Mouse (Mus musculus) macrophage (primary cell): Measurements from ENCODE around the gene Il34. TPM values are rescaled to one million over a fixed set of nuclear protein-coding genes. Genes with fewer than 3 reads are reported as not detected.
"Not testable (repeated sequence)": the region's sequence is repeated elsewhere in the genome, so short reads cannot be mapped to it uniquely, and the experiment has no call there.

Experiments used
- H3K27ac ChIP-seq: fragments of 350-480 bp; formaldehyde crosslinking; 2 replicates; pipeline ENCODE4 v1.9.0; 2021
- H3K36me3 ChIP-seq: fragments of 350-480 bp; formaldehyde crosslinking; 2 replicates; pipeline ENCODE4 v1.9.0; 2021; ENCODE audit errors: inconsistent target
- H3K4me3 ChIP-seq: fragments of 350-480 bp; formaldehyde crosslinking; 2 replicates; pipeline ENCODE4 v1.9.0; 2021; ENCODE audit errors: inconsistent target
- H3K79me2 ChIP-seq: fragments of 350-480 bp; formaldehyde crosslinking; 2 replicates; pipeline ENCODE4 v1.9.0; 2021; ENCODE audit errors: inconsistent target
- WGBS: methylation state at CpG from one replicate; pipeline ENCODE4 v1.1.7; 2026; ENCODE audit warnings: inconsistent platforms; ENCODE audit not compliant: missing documents; 5-methylcytosine and 5-hydroxymethylcytosine counted together
- polyA plus RNA-seq: library from polyadenylated mRNA; stranded (reverse); fragments of 250-400 nt; gene quantifications from 3 replicates; pipeline ENCODE4 v1.2.4, GENCODE M21; 2018; ENCODE audit warnings: inconsistent platforms

Il34 gene
- polyA plus RNA-seq, 1 experiment from 2014 or later, result not detected

GRCm38 (mm10) chr8:110797086-110797485 lies 8.6 kb downstream of the Il34 start:
- WGBS, result 67% methylated on average over 8 of the region's 8 CpGs
- no peaks in the 10 kb centered on the region for H3K36me3 ChIP-seq
- H3K4me3 ChIP-seq, result no peak overlapping the region
- no peaks in the 10 kb centered on the region for H3K79me2 ChIP-seq
- no peak overlapping the region for H3K27ac ChIP-seq

DNA sequence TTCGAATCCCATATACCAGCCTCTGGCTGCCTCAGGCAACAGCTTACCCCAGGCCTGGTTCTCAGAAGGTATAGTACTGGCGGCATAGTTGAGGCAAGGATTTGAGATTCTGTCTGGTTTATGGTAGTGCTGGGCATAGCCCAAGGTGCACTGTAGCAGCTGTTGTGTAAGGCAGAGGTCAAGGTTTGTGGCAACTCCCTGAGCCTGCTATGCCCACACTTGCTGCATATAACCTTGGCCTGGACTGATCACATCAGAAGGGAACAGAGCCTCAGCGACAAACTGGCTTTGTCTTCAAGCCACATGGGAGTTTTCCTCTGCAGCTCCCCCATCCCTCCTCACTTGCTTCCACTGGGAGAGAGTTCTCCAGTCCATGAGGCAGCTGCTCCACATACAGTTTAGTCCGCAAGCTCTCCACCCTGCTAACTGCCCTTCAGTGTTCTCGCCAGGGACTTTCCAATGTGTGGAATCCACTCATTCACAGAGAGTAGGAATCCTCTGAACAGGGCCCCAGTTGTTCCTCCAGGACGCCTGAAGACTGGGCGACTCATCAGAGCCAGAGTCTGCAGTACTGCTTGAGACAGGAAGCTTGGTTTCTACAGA lies 11.3 kb downstream of the Il34 start:
- whole genome bisulfite sequencing, result 89% methylated on average over 7 of the region's 7 CpGs
- no peak overlapping the region for H3K27ac ChIP-seq
- no peaks in the 10 kb centered on the region for H3K79me2 ChIP-seq
- no peak overlapping the region for H3K4me3 ChIP-seq
- no peaks in the 10 kb centered on the region for H3K36me3 ChIP-seq

GRCm38 (mm10) chr8:110793936-110794335 lies 11.8 kb downstream of the Il34 start:
- Histone ChIP-seq H3K4me3 (no peak overlapping the region), H3K36me3 (no peaks in the 10 kb centered on the region), H3K27ac (no peak overlapping the region), H3K79me2 (no peaks in the 10 kb centered on the region)
- 92% methylated on average over 6 of the region's 9 CpGs for WGBS

DNA sequence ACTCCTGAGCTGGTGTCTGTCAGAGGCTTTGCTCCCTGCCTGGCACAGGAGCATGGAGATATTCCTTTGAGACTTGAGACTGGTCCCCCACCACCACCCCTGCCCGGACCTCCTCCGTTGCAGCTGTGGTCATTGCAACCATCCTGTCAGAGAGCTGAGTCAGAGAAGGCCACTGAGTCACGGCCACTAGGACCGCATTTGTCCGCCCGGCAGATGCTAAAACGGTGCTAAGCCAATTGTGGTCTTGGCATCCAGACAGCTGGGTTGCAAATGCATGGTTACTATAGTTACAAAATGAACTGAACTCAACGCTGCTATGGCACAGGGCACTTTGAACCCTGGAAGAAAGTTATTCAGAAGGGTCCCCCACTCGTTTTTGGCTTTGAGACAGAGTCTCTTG lies 12.2 kb downstream of the Il34 start:
- no peak overlapping the region for H3K4me3 ChIP-seq
- H3K79me2 ChIP-seq, result no peaks in the 10 kb centered on the region
- H3K27ac ChIP-seq, result no peak overlapping the region
- WGBS, result 85% methylated on average over 9 of the region's 9 CpGs
- no peaks in the 10 kb centered on the region for H3K36me3 ChIP-seq

- H3K79me2 ChIP-seq, result no peaks in the 10 kb centered on the region
- WGBS, result 80% methylated on average over 10 of the region's 11 CpGs
- H3K27ac ChIP-seq, result no peak overlapping the region
- H3K36me3 ChIP-seq, result no peaks in the 10 kb centered on the region
- H3K4me3 ChIP-seq, result no peak overlapping the region
Observed at GRCm38 (mm10) chr8:110792574-110793200, 13.0 kb downstream of the Il34 start.

DNA sequence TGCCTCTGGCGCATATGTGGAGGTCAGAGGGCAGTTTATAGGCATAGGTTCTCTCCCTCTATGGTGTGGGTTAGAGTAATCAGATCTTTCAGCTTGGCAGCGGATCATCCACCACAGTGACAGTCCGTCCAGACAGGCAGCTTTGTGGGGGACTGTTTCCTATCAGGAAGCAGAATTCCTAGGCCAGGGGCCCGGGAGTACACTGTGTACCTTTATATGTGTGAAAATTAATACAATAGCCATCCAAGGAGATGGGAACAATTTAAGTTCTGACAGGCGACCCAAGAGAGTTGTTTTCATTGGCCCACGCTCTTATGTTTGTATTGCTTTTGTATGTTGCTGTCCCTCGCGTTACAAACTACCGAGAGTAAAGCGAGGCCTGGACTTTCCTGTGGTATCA lies 14.6 kb downstream of the Il34 start:
- Histone ChIP-seq H3K36me3 (no peaks in the 10 kb centered on the region), H3K27ac (no peak overlapping the region), H3K4me3 (no peak overlapping the region), H3K79me2 (no peaks in the 10 kb centered on the region)
- WGBS, result 79% methylated on average over 10 of the region's 10 CpGs

DNA sequence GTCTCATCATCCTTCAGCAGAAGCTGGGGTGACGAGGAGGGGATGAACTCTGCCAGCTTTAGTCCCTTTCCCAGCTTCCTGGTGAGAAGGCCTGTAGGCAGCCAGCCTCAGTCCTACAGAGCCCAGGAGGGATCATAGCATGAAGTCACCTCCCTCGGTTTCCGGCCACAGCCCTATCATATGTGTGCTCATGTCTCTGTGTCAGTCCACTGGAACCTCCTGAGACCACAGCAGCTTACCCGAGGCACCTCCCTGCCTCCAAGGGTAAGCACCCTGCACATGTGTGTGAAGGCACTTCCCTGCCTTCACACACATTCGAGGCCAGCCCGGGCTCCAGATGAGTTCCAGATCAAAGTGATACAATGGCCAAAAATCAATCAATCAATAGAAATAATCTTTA lies 15.5 kb downstream of the Il34 start:
- no peak overlapping the region for H3K27ac ChIP-seq
- H3K79me2 ChIP-seq, result no peaks in the 10 kb centered on the region
- H3K4me3 ChIP-seq, result no peak overlapping the region
- H3K36me3 ChIP-seq, result no peaks in the 10 kb centered on the region
- 64% methylated on average over 6 of the region's 6 CpGs for WGBS

DNA sequence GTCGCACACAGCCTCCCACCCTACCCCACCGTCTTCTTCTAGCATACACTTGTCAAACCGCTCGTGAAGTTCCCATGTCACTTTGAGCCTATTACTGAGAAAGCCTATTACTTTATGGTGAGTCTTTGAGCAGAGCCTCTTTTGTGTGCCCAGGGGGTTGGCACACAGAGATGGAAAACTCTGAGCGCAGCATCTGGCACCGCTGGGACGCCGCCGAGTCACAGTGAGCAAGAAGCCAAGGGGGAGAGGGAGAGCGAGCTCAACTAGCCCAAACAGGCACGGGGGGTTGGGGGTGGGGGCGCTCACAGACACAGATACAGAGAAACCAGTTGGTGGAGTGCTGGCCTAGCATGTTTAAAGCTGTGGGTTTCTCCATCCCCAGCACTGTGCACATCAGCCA lies 16.2 kb downstream of the Il34 start:
- no peak overlapping the region for H3K4me3 ChIP-seq
- 78% methylated on average over 11 of the region's 12 CpGs for WGBS
- H3K36me3 ChIP-seq, result no peaks in the 10 kb centered on the region
- no peak overlapping the region for H3K27ac ChIP-seq
- H3K79me2 ChIP-seq, result no peaks in the 10 kb centered on the region

GRCm38 (mm10) chr8:110788981-110789380 lies 16.7 kb downstream of the Il34 start:
- no peak overlapping the region for H3K4me3 ChIP-seq
- H3K36me3 ChIP-seq, result no peaks in the 10 kb centered on the region
- WGBS, result 68% methylated on average over 12 of the region's 12 CpGs
- no peak overlapping the region for H3K27ac ChIP-seq
- H3K79me2 ChIP-seq, result no peaks in the 10 kb centered on the region

GRCm38 (mm10) chr8:110787411-110787954 lies 18.2 kb downstream of the Il34 start:
- no peaks in the 10 kb centered on the region for H3K79me2 ChIP-seq
- WGBS, result 96% methylated on average over 9 of the region's 9 CpGs
- H3K4me3 ChIP-seq, result no peak overlapping the region
- H3K27ac ChIP-seq, result no peak overlapping the region
- no peaks in the 10 kb centered on the region for H3K36me3 ChIP-seq

DNA sequence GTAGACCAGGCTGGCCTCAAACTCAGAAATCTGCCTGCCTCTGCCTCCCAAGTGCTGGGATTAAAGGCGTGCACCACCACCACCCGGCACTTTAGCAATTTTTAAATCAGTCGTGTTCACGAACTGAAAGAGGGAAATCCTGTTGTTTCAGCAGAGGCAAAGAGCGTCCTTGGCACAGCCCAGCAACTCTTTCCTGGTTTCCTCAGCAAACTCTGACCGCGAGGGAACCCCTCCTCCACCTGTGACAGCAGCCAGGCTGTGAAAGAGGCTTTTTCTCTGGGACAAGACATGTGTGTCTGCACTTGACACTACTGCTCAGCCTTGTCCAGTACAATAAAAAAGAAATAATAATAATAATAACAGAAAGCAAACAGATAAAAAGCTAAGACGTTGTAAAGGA lies 18.8 kb downstream of the Il34 start:
- no peaks in the 10 kb centered on the region for H3K79me2 ChIP-seq
- H3K27ac ChIP-seq, result no peak overlapping the region
- 63% methylated on average over 8 of the region's 8 CpGs for WGBS
- no peak overlapping the region for H3K4me3 ChIP-seq
- H3K36me3 ChIP-seq, result no peaks in the 10 kb centered on the region

GRCm38 (mm10) chr8:110786501-110786900 lies 19.2 kb downstream of the Il34 start:
- not testable (repeated sequence) for H3K4me3 ChIP-seq, H3K79me2 ChIP-seq, H3K36me3 ChIP-seq, H3K27ac ChIP-seq
- WGBS, result 87% methylated on average over 7 of the region's 7 CpGs

GRCm38 (mm10) chr8:110785366-110785765 lies 20.4 kb downstream of the Il34 start:
- no peaks in the 10 kb centered on the region for H3K36me3 ChIP-seq
- no peaks in the 10 kb centered on the region for H3K79me2 ChIP-seq
- H3K4me3 ChIP-seq, result no peak overlapping the region
- no peak overlapping the region for H3K27ac ChIP-seq
- 80% methylated on average over 2 of the region's 2 CpGs for WGBS

DNA sequence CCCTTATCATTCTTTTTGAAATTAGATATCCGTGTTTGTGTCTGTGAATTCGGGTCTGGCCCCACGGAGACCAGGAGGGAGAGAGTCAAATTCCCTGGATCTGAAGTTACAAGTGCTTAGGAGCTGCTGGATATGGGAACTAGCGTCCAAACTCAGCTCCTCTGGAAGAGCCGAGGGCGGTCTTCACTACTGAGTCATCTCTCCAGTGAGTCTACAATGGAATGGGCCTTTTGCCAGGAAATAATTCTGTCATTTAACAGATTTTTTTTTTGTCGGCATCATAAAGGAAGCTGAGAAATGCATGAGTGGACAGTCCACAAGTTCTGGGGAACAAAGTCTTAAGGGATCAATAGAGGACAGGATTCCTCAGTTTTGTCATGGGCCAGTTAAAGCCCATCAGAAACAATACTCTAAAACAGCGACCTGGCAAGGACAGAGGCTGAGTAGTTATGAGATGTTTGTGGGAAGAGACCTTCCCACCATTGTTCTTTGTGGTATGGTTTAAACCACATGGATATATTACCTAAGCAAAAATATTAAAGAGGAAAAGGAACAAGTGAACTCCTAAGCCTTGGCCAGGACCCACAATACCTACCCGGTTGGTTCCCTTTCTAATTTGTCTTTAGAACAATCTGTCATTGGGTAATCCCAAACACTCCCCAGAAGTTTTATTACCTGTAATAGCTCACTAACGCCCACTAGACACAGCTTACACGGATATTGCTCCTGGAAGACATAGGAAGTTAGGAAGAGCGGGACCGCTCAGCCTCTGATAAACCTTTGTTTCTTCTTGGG lies 25.6 kb downstream of the Il34 start:
- H3K4me3 ChIP-seq, result no peak overlapping the region
- no peaks in the 10 kb centered on the region for H3K79me2 ChIP-seq
- no peak overlapping the region for H3K27ac ChIP-seq
- 79% methylated on average over 13 of the region's 13 CpGs for WGBS
- no peaks in the 10 kb centered on the region for H3K36me3 ChIP-seq

- Histone ChIP-seq H3K79me2 (no peaks in the 10 kb centered on the region), H3K4me3 (no peak overlapping the region), H3K27ac (no peak overlapping the region), H3K36me3 (no peaks in the 10 kb centered on the region)
- WGBS, result 97% methylated on average over 3 of the region's 3 CpGs
Observed at GRCm38 (mm10) chr8:110776335-110776734, 29.4 kb downstream of the Il34 start.
